Mouse (Mus musculus) gastrocnemius, postnatal 36 days (tissue): ENCODE data around the gene Lpar3. TPM values are rescaled to one million over a fixed set of nuclear protein-coding genes. Genes with fewer than 3 reads are reported as not detected.
"Not testable (repeated sequence)": the region's sequence is repeated elsewhere in the genome, so short reads cannot be mapped to it uniquely, and the experiment has no call there.

Experiments
- DNase-seq, 2 experiments: peaks; one replicate each; pipeline ENCODE4 v3.0.0; 2022
- intact Hi-C: fragments of 180-260 bp; cut with DNase I; formaldehyde crosslinking; loops from one replicate; pipeline ENCODE4 v1.15.1; 2025
- total RNA-seq, 2 experiments: library from RNA; stranded (reverse); gene quantifications; 2 replicates each; pipeline ENCODE4 v1.2.3; 2021

Gene Lpar3
- total RNA-seq, 2 experiments from 2014 or later = 0.17 TPM; not detected in 1

- intact Hi-C loops = no loop called here
- DNase-seq = no peak
These were observed 14.1 kb upstream of the Lpar3 start for GRCm38 (mm10) chr3:146206635-146207034.

- no peak for DNase-seq
- intact Hi-C loops = no loop called here
These were observed 13.3 kb upstream of the Lpar3 start for GRCm38 (mm10) chr3:146207440-146207839.

DNA sequence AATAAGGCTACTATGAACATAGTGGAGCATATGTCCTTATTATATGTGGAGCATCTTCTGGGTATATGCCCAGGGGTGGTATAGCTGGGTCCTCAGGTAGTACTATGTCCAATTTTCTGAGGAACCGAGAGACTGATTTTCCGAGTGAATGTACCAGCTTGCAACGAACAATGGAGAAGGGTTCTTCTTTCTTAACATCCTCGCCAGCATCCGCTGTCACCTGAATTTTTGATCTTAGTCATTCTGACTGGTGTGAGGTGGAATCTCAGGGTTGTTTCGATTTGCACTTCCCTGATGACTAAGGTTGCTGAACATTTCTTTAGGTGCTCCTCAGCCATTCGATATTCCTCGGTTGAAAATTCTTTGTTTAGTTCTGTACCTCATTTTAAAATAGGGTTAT is 11.0 kb upstream of the Lpar3 start:
- DNase-seq, intact Hi-C loops: not testable (repeated sequence)

DNA sequence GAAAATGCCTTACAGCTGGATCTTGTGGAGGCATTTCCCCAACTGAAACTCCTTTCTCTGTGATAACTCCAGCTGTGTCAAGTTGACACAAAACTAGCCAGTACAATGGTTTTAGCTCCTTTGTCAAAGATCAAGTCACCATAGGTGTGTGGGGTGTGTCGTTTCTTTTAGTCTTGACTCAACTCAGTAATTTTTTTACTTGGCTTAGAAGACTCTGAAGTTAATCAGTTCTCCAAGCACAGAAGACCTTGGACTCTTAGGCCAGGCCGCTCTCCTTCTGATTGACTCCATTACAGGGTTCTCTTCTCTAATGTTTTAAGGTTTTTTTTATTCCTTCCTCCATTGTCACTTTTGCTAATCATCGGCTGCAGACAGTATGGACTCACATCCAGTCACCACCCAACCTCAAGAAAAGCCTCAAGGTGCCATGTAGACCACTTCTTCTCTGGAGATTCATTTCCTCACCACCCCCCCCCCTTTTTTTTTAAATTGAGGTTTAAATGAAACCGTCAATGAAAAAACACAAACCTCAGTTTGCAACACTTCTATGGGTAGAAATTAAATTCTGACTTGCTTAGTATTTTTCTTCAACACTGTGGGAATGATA is 9.5 kb upstream of the Lpar3 start:
- intact Hi-C loops = no loop called here
- no peak for DNase-seq

DNA sequence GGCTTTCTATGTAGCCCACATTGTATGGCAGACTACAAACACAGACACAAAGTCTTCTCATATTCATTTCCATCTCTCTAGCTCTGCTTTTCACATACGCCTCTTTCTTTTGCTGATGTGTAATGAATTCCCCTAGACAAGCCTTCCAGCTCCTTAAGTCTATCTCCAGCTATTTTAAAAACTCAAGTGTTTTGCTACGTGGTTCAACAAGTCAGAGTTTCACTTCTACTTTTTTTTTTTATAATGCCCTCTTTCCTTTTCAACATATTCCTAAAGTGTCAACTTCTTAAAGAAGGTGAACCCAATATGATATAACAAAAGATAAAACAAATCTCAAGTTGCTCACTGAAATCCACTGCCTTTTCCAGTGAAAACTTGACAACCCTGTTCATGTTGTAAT is 8.8 kb upstream of the Lpar3 start:
- intact Hi-C loops = no loop called here
- no peak for DNase-seq

- intact Hi-C loops = no loop called here
- DNase-seq = no peak
These were observed 7.4 kb upstream of the Lpar3 start for GRCm38 (mm10) chr3:146213336-146213735.

DNA sequence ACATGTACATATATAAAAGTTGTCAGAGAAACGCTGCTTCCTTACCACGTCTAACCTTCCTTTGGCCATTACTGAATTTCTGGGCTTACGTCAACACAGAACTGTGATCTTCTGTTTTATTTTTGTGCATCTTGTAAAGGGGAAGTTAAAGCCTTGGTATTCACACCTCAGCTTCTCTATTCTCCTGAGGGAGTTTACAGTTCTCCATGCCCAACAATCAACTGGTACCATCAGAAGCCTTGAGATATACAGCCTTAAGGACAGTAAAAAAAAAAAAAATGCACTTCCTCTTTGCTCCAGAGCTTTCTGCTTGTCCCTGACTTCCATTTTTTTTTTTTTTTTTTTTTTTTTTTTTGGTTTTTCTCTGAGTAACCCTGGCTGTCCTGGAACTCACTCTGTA is 4.2 kb upstream of the Lpar3 start:
- intact Hi-C loops = no loop called here
- no peak for DNase-seq

DNA sequence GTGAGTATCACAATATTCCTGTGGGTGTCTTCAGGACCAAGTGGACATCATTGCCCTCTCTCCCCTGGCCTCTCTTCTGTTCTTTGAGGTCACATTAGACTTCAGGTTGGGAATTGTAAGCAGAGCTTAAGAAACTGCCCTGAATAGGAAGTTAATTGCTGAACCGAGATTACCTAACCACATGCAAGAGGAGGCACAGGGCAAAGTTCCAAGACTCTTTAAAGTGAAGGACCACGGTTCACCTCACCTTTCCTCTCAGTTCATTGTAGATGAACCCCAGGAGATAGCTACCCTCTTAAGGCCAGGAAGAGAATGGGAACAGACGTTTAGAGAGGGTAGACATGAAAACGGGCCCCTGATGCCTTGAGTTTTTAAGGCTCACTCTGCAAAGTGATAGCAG is 3.5 kb downstream of the Lpar3 start:
- intact Hi-C loops = no loop called here
- no peak for DNase-seq

GRCm38 (mm10) chr3:146225061-146225761 is 4.4 kb downstream of the Lpar3 start:
- no peak for DNase-seq
- intact Hi-C loops = no loop called here

DNA sequence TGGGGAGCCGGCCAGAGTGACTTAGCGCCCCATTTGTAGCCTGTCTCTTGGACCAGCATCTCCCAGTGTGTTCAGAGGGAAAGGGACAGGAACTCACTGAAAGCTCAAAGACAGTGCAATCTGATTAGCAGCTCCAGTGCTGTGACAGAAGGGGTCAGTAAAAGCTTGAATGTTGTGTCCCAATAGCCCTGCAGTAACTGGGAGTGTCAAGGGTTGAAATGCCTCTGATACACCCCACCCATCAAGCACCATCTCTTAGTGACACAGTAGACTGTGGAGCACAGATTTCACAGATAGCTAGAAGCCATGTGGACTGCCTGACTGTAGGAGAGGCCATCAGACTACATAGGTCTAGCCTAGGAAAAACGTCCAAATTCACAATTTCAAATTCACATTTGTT is 6.7 kb downstream of the Lpar3 start:
- DNase-seq = no peak
- intact Hi-C loops = no loop called here

DNA sequence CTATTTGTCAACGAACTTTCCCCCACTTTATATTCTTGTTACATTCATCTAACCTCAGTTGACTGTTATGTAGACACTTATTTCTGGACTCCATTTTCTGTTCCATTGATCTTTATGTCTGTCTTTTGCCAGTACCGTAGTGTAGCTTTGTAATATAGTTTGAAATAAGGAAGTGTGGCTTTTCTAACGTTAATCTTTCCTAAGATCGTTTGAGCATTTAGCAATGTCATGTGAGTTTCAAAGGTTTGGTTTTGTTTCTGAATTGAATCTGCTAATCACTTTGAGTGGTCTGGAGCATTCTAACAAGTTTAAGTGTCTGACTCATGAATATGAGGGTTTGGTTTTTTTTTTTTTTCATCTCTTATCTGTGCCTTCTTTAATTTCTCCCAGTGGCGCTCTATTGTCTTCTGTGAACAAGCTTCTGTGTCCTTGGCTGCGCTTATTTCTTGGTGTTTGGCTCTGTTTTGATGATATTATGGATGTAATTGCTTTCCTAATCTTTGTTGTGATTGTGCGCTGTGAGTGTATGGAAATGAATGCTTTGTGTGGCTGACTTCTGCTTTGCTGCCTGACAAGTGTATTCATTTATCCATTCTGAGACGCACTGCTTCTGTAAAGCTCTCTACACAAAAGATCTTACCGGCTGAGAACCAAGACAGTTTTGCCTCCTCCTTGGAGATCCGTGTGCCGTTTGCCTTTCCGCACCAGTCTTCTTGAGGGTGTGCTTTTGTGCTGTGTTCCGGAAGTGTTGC is 8.0 kb downstream of the Lpar3 start:
- intact Hi-C loops = no loop called here
- no peak for DNase-seq

DNA sequence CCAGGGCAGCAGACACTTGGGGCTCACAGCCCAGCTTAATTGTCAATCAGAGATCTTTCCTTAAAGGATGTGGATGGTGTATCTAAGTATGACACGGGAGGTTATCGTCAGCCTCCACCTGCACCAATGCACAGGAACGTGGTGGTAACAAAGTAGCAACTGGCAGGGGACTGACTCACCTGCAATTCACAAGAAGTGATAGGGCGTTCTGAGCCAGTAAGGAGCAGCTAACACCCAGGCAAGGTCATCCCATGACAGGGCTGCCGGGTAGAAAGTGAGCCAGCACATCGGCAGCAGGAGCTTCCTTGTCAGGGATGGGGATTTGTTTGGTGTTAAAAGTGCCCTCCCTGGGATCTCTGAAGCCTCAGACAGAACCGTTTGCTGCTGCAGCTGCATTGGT is 11.9 kb downstream of the Lpar3 start:
- intact Hi-C loops = no loop called here
- no peak for DNase-seq

- DNase-seq = no peak
- intact Hi-C loops = no loop called here
These were observed 13.0 kb downstream of the Lpar3 start for GRCm38 (mm10) chr3:146233741-146234140.

DNA sequence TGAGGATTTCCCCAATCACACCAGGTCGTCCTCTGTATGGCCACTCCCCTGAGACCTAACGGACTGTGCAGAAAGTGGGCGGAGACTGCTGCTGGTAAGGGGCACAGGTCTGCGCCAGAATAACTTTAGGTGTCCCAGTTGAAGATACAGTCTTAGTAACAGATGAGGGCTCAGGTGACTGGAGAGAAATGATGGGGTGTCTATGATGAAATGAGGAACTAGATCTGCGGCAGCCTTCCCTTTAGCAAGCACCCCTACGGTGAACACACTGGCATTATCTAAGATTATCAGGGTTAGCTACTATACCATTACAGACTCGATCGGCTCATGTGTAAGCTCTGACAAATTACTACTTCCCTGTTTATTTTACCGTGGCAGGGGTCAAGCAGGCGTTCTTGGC is 13.8 kb downstream of the Lpar3 start:
- no peak for DNase-seq
- intact Hi-C loops = no loop called here

GRCm38 (mm10) chr3:146236280-146236679 is 15.5 kb downstream of the Lpar3 start:
- intact Hi-C loops = no loop called here
- DNase-seq = no peak

DNA sequence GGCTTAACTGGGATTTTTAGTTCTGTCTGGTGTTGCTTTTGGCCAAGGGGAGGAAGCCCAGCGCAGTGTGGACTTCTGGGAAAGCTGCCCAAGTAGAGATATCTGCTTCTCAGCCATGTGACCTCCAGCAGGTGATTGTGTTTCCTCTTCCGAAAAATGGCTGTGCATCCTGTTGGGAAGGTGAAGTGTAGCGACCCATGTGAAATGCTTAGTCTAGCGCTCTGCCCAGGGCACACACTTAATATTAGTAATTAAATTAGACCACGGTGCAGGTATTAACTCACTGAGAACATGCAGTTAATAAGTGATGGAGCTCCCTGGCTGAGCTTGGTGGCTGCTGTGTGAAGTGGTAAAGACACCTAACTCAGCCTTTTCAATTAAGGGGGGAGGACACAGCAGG is 16.9 kb downstream of the Lpar3 start:
- DNase-seq = no peak
- intact Hi-C loops = no loop called here

- no peak for DNase-seq
- intact Hi-C loops = no loop called here
These were observed 23.9 kb downstream of the Lpar3 start for GRCm38 (mm10) chr3:146244630-146245029.

GRCm38 (mm10) chr3:146246557-146246956 is 25.8 kb downstream of the Lpar3 start:
- intact Hi-C loops = no loop called here
- DNase-seq = no peak

GRCm38 (mm10) chr3:146246992-146247391 is 26.2 kb downstream of the Lpar3 start:
- intact Hi-C loops = no loop called here
- DNase-seq = no peak

DNA sequence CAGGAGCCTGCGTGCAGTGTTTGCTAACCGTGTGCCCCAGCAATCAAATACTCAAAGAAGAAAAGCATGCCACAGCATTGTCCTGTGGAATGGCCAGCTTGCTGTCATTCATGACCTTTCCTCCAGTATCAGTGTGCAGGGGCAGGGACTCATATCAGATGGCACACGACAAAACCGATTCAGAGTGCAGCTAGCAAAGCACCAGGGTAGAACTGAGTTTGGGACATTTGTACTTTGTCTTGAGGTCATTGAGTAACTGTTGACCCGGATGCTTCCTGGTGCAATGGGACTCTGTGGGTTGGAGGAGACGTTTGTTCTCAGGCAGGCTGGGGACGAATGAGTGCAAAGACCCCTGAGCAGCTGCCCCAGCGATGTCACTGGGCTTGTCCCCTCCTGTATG is 29.1 kb downstream of the Lpar3 start:
- DNase-seq = no peak
- intact Hi-C loops = no loop called here

DNA sequence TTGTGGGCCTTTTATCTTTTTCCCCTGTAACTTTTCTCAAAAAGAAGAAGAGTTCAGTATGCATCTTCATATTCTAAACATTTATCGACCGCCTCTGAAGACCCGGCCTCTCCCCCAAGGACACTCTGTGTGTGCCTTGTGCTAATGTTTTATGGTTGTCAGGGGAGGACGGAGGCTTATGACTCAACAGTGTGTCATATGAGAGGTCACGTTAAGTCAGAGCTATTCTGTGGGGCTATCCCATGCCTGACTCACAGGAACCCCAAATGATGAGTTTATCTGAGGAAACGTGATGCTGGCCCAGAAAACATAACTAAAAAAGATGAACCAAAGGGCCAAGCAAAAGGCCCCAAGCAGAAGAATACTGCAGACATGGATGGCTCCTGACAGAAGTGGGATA is 31.0 kb downstream of the Lpar3 start:
- no peak for DNase-seq
- intact Hi-C loops = no loop called here

GRCm38 (mm10) chr3:146253736-146254320 is 33.1 kb downstream of the Lpar3 start:
- intact Hi-C loops = no loop called here
- no peak for DNase-seq
